Mouse (Mus musculus) 416B (cell line): ENCODE results near the gene Kcnh1.
A peak's percentile ranks its signal among the peaks of the same experiment; 100 is the strongest.

Experiments used
- DNase-seq: peaks from one replicate; pipeline ENCODE4 v3.0.0; 2011; ENCODE audit warnings: low read depth

The Kcnh1 gene

DNA sequence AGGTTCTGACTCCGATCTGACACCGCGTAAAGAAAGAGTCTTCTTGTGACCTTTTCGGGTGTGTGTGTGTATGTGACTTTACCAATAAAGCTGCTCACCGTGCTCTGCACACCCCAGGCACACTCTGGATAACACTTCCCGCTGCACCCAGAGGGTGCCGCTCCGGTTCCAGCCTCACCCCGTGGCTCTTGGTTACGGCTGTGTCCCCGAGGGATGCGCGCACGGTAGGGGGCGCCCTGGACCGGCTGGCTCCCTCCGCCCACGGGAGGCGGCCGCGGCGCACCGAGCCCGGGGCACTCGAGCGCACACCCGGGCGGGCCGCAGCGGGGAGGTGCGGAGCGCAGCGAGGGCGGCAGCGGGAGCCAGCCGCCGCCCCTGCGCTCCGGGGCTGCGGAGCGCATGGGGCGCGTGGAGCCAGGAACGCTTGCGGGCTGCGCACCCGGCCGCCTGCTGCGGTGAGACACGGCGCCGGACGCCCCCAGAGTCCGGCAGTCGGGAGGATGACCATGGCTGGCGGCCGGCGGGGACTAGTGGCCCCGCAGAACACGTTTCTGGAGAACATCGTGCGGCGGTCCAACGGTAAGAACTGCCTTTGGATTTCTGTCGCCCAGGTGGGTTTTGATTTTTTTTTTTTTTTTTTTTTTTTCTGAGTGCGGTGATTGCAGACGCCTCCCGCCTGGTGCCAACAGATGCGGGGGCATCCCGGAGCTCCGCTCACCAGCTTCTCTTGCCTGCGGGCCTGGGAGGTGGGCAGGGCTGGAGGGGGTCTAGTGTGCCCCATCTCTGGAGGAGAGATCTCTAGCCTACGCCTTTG is at the start of gene Kcnh1:
Gene Kcnh1 (plus strand): TSS at position 267 of the 814 bp plus-strand sequence.
- DNase-seq, result no peak

DNA sequence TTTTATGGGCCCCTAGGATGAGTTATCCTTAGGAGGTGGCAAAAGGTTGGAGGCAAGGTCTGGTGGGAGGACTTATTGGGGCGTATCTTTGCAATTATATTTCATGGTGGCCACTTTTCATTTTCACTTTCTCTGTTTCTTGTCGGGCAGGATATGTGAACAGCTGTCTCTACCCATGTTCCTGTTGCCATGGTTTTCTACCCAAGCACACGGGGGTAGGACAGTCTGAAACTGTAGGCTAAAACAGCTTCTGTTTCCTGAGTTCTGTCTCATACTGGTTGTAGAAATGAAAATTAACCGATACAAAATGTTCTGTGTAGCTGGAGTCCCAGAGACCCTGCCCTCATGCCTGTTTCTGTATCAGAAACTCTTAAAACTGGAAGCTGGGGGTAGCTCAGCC is 39.4 kb upstream of the Kcnh1 start:
- DNase-seq, result no peak

DNA sequence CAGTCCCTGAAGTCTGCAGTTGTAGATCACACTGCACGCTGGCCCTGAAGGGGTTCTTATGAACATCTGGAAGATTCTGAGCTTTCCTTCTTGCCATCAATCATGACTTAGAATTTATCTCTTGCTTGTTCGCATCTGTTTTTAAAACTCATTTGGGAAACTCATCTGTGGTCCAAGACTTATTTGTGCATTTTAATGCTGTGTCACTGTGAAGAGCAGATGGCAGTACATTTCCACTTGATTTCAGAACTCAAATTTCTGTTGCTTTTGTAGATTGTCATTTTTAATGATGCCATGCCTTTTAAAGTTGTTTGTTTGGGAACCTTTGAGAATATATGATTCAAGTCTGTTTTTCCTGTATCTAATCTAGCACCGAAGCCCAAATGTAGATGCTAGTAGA is 19.1 kb upstream of the Kcnh1 start:
- no peak for DNase-seq

- DNase-seq, result peak; percentile 16
These were observed 10.7 kb upstream of the Kcnh1 start for GRCm38 (mm10) chr1:192179877-192180276.

DNA sequence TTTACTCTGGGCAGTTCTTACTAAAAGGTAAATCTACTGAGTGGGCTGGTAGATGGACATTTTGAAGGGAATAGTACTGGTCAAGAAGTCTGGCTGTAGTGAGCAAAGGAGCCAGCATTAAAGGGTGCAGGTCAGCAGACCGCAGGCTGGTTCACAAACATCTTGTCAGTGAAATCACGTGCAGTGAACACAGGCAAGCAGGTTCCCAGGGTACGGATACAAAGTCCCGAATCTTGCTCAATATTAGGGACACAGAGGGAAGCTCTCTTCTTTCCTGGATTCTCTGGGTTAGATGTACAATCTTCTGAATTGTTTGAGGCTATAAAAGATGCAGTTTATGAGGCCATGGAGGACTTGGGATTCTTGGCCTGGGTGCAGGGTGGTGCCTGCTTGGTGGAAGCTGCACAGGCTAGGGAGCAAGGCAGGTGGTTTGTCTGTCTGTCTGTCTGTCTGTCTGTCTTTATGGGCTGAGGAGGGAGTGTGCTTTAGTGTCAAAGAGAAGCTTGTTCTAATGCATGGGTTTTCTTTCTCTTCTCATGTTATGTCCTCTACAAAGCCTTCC is 8.8 kb upstream of the Kcnh1 start:
- DNase-seq, result no peak

GRCm38 (mm10) chr1:192189056-192189455 is 1.5 kb upstream of the Kcnh1 start:
- peak; percentile 60 for DNase-seq

GRCm38 (mm10) chr1:192189771-192190170 is 803 bp upstream of the Kcnh1 start:
- DNase-seq, result no peak

- no peak for DNase-seq
These were observed 707 bp downstream of the Kcnh1 start for GRCm38 (mm10) chr1:192191322-192191639.

GRCm38 (mm10) chr1:192191859-192192258 is 1.3 kb downstream of the Kcnh1 start:
- no peak for DNase-seq

DNA sequence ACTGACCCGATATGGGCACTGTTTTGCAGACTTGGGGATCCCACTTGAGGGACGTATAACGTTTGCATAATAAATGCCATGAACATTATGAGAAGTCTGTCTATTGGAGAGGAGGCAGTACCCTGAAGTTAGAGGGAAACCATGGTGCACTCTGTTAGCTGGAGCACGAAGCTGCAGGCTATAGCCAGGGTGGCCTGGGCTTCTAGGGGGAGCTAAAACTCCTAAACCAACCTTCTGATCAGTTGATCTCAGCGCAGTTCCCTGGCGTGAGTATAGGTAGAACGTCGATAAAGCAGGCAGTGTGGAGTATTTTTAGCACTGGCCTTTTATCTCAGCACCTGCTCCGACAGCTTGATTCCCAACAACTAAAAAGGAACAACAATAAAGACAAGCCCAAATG is 2.1 kb downstream of the Kcnh1 start:
- DNase-seq, result no peak

DNA sequence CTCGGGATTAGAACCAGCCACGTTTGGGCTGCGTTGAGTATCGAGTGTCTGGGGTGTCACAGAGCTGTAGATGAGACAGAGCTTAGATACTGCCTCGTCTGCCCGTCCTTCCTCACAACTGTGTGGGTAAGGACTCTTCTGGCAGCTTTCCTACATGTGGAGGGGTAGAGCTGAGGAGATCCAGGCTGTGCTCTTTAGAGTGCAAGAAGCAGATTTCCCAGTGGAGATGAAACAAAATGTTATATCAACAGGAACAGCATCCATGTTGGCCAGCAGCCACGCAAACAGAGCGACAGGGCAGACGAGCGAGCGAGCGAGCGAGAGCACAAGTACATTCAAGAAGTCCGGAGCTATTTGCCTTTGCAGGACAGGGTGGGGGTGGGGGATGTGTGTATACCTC is 3.1 kb downstream of the Kcnh1 start:
- no peak for DNase-seq

DNA sequence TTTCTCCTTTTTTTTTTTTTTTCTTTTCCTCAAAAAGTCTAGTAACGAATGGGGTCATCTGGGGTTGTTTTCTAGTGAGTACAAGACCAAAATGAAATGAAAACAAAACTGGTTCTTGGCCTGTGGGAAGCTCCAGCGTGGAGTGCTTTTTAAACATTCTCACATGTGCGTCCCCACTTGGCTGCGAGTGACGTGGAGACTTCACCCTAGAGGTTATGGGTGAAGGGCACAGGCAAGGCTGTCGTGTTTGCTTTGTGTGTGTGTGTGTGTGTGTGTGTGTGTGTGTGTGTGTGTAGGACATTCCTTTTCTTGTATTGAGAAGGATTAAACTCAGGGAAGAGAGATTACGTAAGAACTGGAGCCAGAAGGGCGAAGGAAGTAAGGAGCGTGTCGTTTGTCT is 6.9 kb downstream of the Kcnh1 start:
- no peak for DNase-seq

DNA sequence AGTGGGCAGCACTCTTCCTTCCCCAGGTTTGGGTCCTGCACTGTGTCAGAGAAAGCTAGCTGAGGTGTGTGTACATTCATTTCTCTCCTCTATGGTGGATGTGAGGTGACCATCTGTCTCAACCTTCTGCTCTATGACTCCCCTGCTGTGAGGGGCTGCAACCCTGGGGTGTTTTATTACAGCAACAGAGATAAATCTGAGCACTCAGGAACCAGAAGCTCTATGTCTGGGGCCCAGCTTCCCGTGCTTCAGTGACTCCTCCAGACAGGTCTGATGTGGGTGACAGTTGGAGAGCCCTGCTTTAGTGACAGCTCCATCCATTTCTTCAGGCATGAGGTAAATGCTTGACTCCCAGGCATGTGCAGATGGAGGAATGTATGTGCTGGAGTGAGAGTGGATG is 12.4 kb downstream of the Kcnh1 start:
- no peak for DNase-seq

GRCm38 (mm10) chr1:192207956-192208355 is 17.4 kb downstream of the Kcnh1 start:
- no peak for DNase-seq

DNA sequence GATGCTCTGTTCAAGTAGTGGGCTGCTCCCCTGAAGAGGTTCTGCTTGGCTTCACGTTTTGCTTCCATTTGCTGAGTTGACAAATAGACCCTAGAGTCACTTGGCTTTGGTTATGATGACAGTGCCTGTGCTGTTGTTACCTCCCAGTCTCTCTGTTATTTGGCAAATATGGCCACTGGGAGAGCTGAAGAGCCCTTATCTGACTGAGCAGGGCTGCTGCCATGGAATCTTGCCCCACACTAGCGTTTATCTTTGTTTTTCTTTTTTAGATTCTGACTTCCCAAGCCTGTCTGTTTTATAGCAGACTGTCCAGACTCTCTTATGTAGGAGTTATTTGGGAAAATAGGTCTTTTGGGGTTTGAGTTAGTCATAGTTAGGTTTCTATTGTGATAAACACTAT is 21.9 kb downstream of the Kcnh1 start:
- DNase-seq, result no peak

GRCm38 (mm10) chr1:192214666-192215065 is 24.1 kb downstream of the Kcnh1 start:
- no peak for DNase-seq

DNA sequence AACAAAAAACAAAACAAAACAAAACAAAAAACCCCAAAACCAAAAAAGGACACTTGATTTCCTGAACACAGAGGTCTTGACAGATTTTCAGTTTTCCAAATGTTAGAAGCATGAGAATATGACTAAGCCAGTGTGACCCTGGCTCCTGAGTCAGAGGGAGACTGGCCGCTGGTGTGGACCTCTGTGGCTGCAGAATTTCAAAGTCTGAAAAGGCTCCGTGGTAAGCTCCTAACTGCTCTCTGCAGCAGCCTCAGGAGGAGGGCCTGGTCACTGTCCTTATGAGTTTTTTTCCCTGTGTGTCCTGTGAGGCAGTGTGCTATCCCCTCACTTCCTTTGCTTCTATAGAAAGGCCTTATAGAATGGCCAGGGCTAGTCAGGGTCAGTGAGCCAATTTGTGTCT is 29.6 kb downstream of the Kcnh1 start:
- no peak for DNase-seq

- DNase-seq, result no peak
These were observed 33.6 kb downstream of the Kcnh1 start for GRCm38 (mm10) chr1:192224161-192224560.

DNA sequence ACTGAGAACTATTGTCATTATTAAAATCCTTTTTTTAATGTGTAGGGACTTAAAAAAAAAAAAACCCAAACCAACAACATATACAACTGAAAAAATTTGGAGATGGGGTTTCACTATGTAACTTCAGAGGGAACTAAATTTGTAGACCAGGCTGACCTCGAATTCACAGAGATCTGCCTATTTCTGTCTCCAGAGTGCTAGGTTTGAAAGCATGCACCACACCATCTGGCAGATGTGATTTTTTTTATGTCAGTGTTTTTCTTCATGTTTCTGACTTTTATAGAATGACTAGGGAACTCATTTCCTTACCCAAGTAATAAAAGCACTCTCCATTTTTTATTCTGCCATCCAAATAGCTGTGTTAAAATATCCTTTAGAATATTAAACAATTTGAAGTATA is 42.1 kb downstream of the Kcnh1 start:
- DNase-seq, result no peak

- DNase-seq, result no peak
These were observed 56.3 kb downstream of the Kcnh1 start for GRCm38 (mm10) chr1:192246836-192247235.

DNA sequence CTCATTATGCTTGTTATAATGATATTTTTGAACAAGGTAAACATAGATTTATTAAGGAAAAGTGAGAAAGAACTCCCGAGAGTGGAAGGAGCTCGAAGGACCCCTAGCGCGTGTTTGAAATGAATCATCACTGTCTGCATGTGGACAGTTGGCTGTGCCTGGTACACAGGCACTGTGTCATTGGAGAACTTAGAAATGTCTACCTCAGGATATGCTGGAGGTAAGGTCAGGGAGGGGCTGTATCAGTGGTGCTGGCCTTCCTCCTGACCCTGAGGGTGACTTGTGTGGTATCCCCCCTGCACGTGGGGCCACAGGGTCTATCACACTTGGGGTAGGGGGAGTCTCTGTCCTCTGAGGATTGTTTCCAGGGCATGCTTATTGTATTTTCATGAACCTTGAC is 68.6 kb downstream of the Kcnh1 start:
- no peak for DNase-seq

- DNase-seq, result no peak
These were observed 69.0 kb downstream of the Kcnh1 start for GRCm38 (mm10) chr1:192259616-192260015.

- no peak for DNase-seq
These were observed 75.1 kb downstream of the Kcnh1 start for GRCm38 (mm10) chr1:192265704-192266103.

GRCm38 (mm10) chr1:192266956-192267355 is 76.4 kb downstream of the Kcnh1 start:
- peak; percentile 5 for DNase-seq
